Mouse (Mus musculus) testis, adult 2 months (tissue): ENCODE measurements around the gene Cdc14b. TPM values are rescaled to one million over a fixed set of nuclear protein-coding genes. Genes with fewer than 3 reads are reported as not detected.

Source experiments
- H3K27ac ChIP-seq: fragments of 200-500 bp; 2 replicates; pipeline ENCODE4 v1.5.1; 2012; ENCODE audit warnings: low read depth, low read length; ENCODE audit not compliant: control insufficient read depth, insufficient read depth
- H3K27me3 ChIP-seq: fragments of 200-500 bp; 2 replicates; pipeline ENCODE4 v1.6.1; 2012; ENCODE audit warnings: mild to moderate bottlenecking, low read length, moderate library complexity; ENCODE audit not compliant: control insufficient read depth, insufficient read depth
- H3K36me3 ChIP-seq: fragments of 200-500 bp; 2 replicates; pipeline ENCODE4 v1.6.1; 2012; ENCODE audit warnings: mild to moderate bottlenecking, low read length; ENCODE audit not compliant: control insufficient read depth, insufficient read depth
- H3K4me1 ChIP-seq: fragments of 200-500 bp; 2 replicates; pipeline ENCODE4 v1.6.1; 2012; ENCODE audit warnings: low read length; ENCODE audit not compliant: control insufficient read depth, insufficient read depth
- H3K4me3 ChIP-seq: fragments of 200-500 bp; 2 replicates; pipeline ENCODE4 v1.5.1; 2012; ENCODE audit warnings: low read depth, mild to moderate bottlenecking, low read length, moderate library complexity, mixed read lengths; ENCODE audit not compliant: control insufficient read depth
- CTCF ChIP-seq: fragments of 200-500 bp; IDR thresholded peaks from 2 replicates; pipeline ENCODE4 v1.5.1; 2012; ENCODE audit warnings: low read depth, mild to moderate bottlenecking, inconsistent platforms, low read length, moderate library complexity; ENCODE audit not compliant: control insufficient read depth, insufficient read depth, insufficient replicate concordance
- POLR2A ChIP-seq: fragments of 200-500 bp; IDR thresholded peaks from 2 replicates; pipeline ENCODE4 v1.6.1; 2012; ENCODE audit warnings: low read depth, mild to moderate bottlenecking, inconsistent platforms, low read length, moderate library complexity; ENCODE audit not compliant: control insufficient read depth
- polyA plus RNA-seq: library from polyadenylated mRNA; depleted of rRNA; stranded (reverse); fragments of >200 nt; gene quantifications from 2 replicates; pipeline ENCODE4 v1.2.3, GENCODE M21; 2012

The Cdc14b gene
- polyA plus RNA-seq, 1 experiment, result 60.4 TPM

GRCm38 (mm10) chr13:64242721-64243120, 32.4 kb downstream of the Cdc14b start:
- no peak overlapping the region for H3K4me3 ChIP-seq
- TF ChIP-seq CTCF (no peak), POLR2A (no peak)
- no peaks in the 10 kb centered on the region for H3K36me3 ChIP-seq
- H3K27ac ChIP-seq, result no peak overlapping the region
- H3K4me1 ChIP-seq, result no peaks in the 10 kb centered on the region
- no peaks in the 10 kb centered on the region for H3K27me3 ChIP-seq

DNA sequence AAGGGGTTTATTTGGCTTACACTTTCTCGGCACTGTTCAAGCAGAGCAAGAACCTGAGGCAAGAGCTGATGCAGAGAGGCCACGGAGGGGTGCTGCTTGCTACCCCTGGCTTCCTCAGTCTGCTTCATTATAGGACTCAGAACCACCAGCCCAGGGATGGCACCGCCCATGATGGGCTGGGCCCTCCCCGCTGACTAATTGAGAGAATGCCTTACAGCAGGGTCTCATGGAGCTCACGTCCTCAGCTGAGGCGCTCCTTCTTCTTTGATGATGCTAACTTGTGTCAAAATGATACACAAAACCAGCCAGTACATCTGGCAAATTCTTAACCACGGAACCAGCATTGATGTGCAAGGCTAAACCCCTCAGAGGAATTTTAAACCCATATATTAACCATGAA, 34.5 kb downstream of the Cdc14b start:
- H3K4me1 ChIP-seq, result no peaks in the 10 kb centered on the region
- TF ChIP-seq POLR2A (no peak), CTCF (no peak)
- H3K27ac ChIP-seq, result no peak overlapping the region

DNA sequence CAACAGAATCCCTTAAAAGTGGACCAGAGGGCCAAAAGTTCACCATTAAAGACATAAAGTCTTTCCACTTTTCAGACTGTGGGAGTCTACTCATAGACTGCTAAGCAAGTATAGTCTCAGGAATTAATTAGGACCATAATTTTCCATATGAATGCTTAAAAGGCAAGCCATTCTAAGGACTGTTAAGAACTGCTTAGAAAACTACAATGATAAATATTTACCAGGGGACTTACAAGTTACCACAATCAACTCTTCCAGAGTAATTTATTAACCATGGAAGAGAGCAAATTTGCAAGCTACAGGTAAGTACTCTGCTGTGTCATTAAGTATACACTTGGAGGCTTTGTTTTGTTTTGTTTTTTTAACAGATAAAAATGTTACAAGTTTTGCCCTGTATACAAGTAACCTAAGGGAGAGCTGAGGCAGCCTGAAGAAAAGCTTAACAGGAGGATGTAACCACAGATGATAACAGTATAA, 37.4 kb downstream of the Cdc14b start:
- H3K27ac ChIP-seq, result no peak overlapping the region
- H3K36me3 ChIP-seq, result no peaks in the 10 kb centered on the region
- no peaks in the 10 kb centered on the region for H3K4me1 ChIP-seq
- H3K27me3 ChIP-seq, result no peaks in the 10 kb centered on the region
- TF ChIP-seq POLR2A, result no peak
- TF ChIP-seq CTCF, result no peak
- H3K4me3 ChIP-seq, result no peak overlapping the region

More for the DNA sequence above, 34.5 kb downstream of the Cdc14b start:
- H3K4me3 ChIP-seq, result no peak overlapping the region
- no peaks in the 10 kb centered on the region for H3K36me3 ChIP-seq
- no peaks in the 10 kb centered on the region for H3K27me3 ChIP-seq

DNA sequence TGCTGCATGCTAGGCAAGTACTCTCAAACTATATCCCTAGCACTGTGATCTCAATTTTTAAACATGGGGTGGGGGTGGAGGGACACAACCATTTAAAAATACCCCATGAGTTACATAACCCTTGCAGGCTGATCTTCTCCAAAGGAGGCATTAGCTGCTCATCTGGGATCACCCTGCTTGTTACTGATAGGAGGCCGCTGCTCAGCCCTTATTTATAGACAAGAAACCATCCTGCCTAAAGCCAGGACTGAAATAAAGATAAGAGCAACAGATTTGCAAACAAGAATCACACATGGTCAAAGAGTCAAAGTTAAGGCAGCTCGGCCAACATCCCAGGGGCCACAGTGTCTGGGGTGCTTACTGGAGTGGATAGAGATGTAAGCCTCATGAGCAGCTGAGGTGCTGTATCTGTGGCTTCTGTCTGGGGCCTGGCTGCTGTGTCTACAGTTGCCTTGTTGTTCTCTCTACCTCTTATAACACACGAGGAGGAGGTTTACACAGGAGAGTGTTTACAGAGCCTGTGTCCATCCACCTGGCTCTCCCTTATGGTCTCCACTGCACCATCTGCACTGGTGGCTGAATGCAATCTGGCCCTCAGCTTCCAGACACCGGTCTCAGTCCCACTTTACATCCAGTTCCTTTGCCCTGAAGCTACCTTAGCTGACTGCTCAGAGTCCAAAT, 38.0 kb downstream of the Cdc14b start:
- no peaks in the 10 kb centered on the region for H3K27me3 ChIP-seq
- no peaks in the 10 kb centered on the region for H3K36me3 ChIP-seq
- TF ChIP-seq POLR2A (no peak), CTCF (no peak)
- no peaks in the 10 kb centered on the region for H3K4me1 ChIP-seq
- no peak overlapping the region for H3K27ac ChIP-seq
- no peak overlapping the region for H3K4me3 ChIP-seq

DNA sequence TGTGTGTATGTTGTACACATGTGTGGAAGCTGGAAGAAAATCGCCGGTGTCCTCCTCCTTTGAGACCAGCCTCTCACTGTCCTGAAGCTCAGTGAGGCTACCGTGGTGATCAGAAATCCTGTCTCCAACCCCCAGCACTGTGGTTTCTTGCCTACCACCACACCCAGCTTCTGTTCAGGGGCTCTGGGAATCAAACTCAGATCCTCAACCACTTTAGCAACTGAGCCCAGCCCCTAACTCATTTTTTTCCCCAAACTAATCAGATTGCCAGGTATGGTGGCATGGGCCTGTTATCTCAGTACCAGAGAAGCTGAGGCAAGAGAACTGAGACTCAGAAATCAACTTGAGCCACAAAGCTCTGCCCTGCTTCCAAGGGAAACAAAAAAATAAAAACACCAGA, 39.3 kb downstream of the Cdc14b start:
- Histone ChIP-seq H3K4me3 (no peak overlapping the region), H3K27ac (0 out of 2 replicates have a peak overlapping the region, but pooled peaks have one; percentile 4), H3K36me3 (no peaks in the 10 kb centered on the region), H3K4me1 (no peaks in the 10 kb centered on the region), H3K27me3 (no peaks in the 10 kb centered on the region)
- TF ChIP-seq POLR2A (no peak), CTCF (no peak)

DNA sequence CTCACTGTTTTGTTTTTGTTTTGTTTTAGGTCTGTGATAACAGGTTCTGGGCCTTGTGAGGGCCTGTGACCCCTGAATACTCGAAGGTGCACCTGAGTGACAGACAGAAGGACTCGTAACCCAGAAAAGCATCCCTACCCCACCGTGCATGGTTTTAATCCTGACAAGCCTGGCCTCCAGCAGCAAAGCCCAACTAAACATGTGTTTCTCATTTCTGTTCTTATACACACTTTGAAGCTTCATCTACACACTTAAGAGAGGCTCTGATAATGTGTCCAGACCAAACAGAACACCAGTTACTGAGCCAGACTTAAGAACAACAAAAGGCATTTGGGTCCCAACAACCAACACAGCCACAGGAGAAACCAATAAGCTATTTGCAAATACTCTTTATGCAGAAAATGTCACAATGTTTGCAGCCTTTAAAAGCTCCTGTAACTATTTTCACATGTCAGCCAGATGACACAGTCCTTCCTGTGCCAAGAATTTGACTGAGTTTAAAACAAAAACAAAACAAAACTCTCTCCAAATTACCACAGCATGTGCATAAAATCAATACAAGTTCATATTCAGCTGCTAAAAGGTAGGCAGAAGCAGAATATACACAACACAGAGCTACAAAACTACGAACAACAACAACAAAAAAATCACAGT, 39.9 kb downstream of the Cdc14b start:
- Histone ChIP-seq H3K27me3 (no peaks in the 10 kb centered on the region), H3K4me1 (no peaks in the 10 kb centered on the region), H3K4me3 (no peak overlapping the region), H3K27ac (no peak overlapping the region), H3K36me3 (no peaks in the 10 kb centered on the region)
- TF ChIP-seq CTCF, result no peak
- no peak for TF ChIP-seq POLR2A

DNA sequence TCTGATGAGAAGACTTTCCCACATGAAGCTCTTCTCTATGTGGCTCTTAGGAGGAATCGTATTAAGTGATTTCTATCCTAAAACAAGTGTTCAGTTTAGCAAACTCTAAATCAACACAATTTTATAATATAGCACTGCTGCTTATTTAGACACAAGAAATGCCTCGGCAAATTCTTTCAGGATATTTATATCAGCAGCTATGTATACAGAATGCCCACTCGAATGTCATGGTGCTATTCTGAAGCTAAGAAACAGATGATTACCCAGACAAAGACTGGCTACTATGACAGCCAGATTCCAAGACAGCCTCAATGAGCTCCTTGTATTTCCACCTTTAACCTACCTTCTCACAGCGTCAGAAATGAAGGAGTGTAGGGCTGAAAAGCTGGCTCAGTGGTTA, 42.0 kb downstream of the Cdc14b start:
- no peaks in the 10 kb centered on the region for H3K27me3 ChIP-seq
- TF ChIP-seq CTCF (no peak), POLR2A (no peak)
- H3K36me3 ChIP-seq, result no peaks in the 10 kb centered on the region
- no peak overlapping the region for H3K27ac ChIP-seq
- no peak overlapping the region for H3K4me3 ChIP-seq
- no peaks in the 10 kb centered on the region for H3K4me1 ChIP-seq

DNA sequence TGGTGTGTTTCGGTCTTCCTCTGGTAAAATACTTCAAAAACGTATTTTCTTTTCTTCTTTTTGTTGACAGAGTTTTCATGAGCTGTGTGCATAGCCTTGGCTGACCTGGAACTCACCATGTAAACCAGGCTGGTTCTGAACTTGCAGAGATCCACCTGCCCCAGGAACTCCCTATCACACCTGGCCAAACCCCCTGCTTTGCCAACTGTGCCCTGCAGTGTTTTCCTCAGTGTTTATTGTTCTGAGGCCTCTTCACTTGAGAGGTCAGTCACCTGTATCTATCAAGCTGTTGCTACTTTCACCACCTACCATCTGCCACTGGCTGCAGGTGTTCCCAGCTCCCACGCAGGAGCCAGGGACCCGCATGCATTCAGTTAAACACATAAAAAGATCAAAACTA, 48.4 kb downstream of the Cdc14b start:
- TF ChIP-seq POLR2A (no peak), CTCF (no peak)
- H3K27ac ChIP-seq, result no peak overlapping the region
- no peaks in the 10 kb centered on the region for H3K36me3 ChIP-seq
- no peaks in the 10 kb centered on the region for H3K27me3 ChIP-seq
- H3K4me3 ChIP-seq, result no peak overlapping the region
- no peaks in the 10 kb centered on the region for H3K4me1 ChIP-seq
